Comparison of ENCODE assay signal across 11 mouse cellular contexts in the genomic region with DNA sequence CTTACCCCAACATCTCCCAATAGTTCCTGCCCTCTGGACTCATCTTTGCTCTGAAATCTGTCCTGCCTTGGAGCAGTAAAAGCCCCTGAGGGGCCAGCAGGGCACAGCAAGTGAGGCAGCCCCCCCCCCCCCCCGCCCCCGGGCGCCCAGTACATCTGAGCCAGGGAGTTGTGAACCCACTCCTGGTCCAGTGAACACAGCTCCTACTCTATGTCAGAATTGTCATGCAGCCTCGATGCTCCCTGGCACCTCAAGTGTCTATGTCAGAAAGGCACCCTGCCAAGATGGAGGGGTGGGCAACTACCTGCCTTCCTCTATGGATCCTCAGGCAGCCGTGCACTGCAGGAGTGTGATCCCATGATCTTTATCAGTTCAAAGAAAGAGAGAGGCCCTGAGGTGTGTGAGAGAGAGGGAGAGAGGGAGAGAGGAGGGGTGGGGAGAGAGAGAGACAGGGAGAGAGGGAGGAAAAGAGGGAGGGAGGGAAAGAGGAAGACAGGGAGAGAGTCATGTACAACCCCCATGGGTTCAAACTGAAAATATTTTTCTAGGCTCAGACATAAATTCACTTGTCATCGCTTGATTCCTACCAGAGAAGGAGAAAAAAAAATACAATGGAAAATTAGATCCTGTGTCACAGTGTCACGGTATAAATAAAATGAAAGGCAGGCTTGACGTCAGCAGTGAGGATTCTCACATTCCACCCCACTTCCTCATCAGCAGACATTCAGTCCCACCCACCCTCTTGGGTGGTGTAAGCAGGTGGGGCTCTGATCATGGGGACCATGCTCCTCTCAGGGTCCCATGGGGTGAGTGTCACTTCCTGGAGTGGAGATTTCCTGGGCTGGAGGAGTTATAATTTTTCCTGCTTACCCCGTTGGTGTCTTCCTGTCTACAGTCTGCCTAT. TPM values are rescaled to one million over a fixed set of nuclear protein-coding genes. Genes with fewer than 3 reads are reported as not detected.
DNase-seq lines count a peak whose midpoint lies in the region; ATAC-seq and TF ChIP-seq lines count a peak whose summit lies in the region.
"Had no signal": no experiment of that assay in that cellular context is flagged by ENCODE, and none has a peak within 500 bp of the region (broad histone marks: within the 10 kb centered on the region; RNA-seq: fewer than 3 reads in every experiment).

No protein-coding gene starts in this region.

- ATAC-seq in embryonic facial prominence, embryonic 14.5 days (ENCODE audit: low read depth), result peak; percentile 68; the same call in 1 of the 2 replicates
- peak; percentile 50 for ATAC-seq in heart, embryonic 15.5 days (replicated peaks; ENCODE audit: insufficient number of reproducible peaks, insufficient read depth, low FRiP score, low read depth)
- ATAC-seq in hindbrain, postnatal 0 days, result no peak

- no peaks in the 10 kb centered on the region for H3K9me3 ChIP-seq in embryonic facial prominence, embryonic 14.5 days (ENCODE audit: control insufficient read depth, low read length)
- H3K9me3 ChIP-seq in embryonic facial prominence, embryonic 10.5 days, result no peaks in the 10 kb centered on the region
- no peaks in the 10 kb centered on the region for H3K9me3 ChIP-seq in heart, embryonic 15.5 days (replicated peaks)
- H3K9me3 ChIP-seq in hindbrain, postnatal 0 days (ENCODE audit: low read length), result no peaks in the 10 kb centered on the region
- H3K9me3 ChIP-seq: embryonic facial prominence, embryonic 12.5 days had no signal

- WGBS in embryonic facial prominence, embryonic 14.5 days, result 48% methylated on average over 8 of the region's 9 CpGs
- 79% methylated on average over 9 of the region's 9 CpGs for WGBS in embryonic facial prominence, embryonic 10.5 days
- 55% methylated on average over 9 of the region's 9 CpGs for WGBS in heart, embryonic 15.5 days
- WGBS in hindbrain, postnatal 0 days, result 71% methylated on average over 9 of the region's 9 CpGs

- H3K9ac ChIP-seq in embryonic facial prominence, embryonic 14.5 days (ENCODE audit: low read depth, low read length), result no peak overlapping the region
- no peak overlapping the region for H3K9ac ChIP-seq in heart, embryonic 15.5 days
- no peak overlapping the region for H3K9ac ChIP-seq in hindbrain, postnatal 0 days (replicated peaks; ENCODE audit: low read length)
- H3K9ac ChIP-seq: embryonic facial prominence, embryonic 12.5 days; liver, embryonic 14.5 days had no signal

- DNase-seq in embryonic facial prominence, embryonic 14.5 days (ENCODE audit: low spot score), result peak; percentile 61
- no peak for DNase-seq in embryonic facial prominence, embryonic 10.5 days (ENCODE audit: low spot score)
- DNase-seq in 3T3-L1 (ENCODE audit: low read depth, low spot score), result peak; percentile 89
- DNase-seq in kidney, postnatal 10 days, result peak; percentile 48
- no peak for DNase-seq in right cerebral cortex, adult 18-20 months
- DNase-seq in layer of hippocampus, adult 9-11 months, result no peak
- DNase-seq in hindbrain, postnatal 0 days (ENCODE audit: low spot score), result no peak
- DNase-seq: right cerebral cortex, postnatal 14 days had no signal

- no peak overlapping the region for H3K4me2 ChIP-seq in embryonic facial prominence, embryonic 14.5 days (ENCODE audit: low read depth, low read length)
- H3K4me2 ChIP-seq in heart, embryonic 15.5 days, result no peak overlapping the region
- no peak overlapping the region for H3K4me2 ChIP-seq in hindbrain, postnatal 0 days (ENCODE audit: low read depth, low read length)
- H3K4me2 ChIP-seq: embryonic facial prominence, embryonic 12.5 days had no signal

- no peaks in the 10 kb centered on the region for H3K27me3 ChIP-seq in embryonic facial prominence, embryonic 14.5 days (replicated peaks; ENCODE audit: control insufficient read depth, insufficient read depth, low read length)
- H3K27me3 ChIP-seq in embryonic facial prominence, embryonic 10.5 days (replicated peaks; ENCODE audit: low read depth, poor library complexity, severe bottlenecking), result 0 out of 2 replicates have a peak, but pooled peaks cover 3% of the 10 kb centered on the region
- H3K27me3 ChIP-seq in heart, embryonic 15.5 days, result no peaks in the 10 kb centered on the region
- H3K27me3 ChIP-seq in hindbrain, postnatal 0 days (ENCODE audit: insufficient read depth, low read length), result no peaks in the 10 kb centered on the region
- H3K27me3 ChIP-seq: embryonic facial prominence, embryonic 12.5 days had no signal

- no peak overlapping the region for H3K27ac ChIP-seq in embryonic facial prominence, embryonic 14.5 days (replicated peaks; ENCODE audit: low read depth, low read length)
- H3K27ac ChIP-seq in embryonic facial prominence, embryonic 10.5 days (replicated peaks), result no peak overlapping the region
- no peak overlapping the region for H3K27ac ChIP-seq in heart, embryonic 15.5 days
- H3K27ac ChIP-seq in hindbrain, postnatal 0 days, result no peak overlapping the region
- H3K27ac ChIP-seq: embryonic facial prominence, embryonic 12.5 days; liver, embryonic 14.5 days had no signal

- H3K4me3 ChIP-seq in embryonic facial prominence, embryonic 14.5 days (ENCODE audit: low read depth, low read length), result no peak overlapping the region
- no peak overlapping the region for H3K4me3 ChIP-seq in embryonic facial prominence, embryonic 10.5 days
- no peak overlapping the region for H3K4me3 ChIP-seq in heart, embryonic 15.5 days
- H3K4me3 ChIP-seq in hindbrain, postnatal 0 days (ENCODE audit: low read length), result no peak overlapping the region
- H3K4me3 ChIP-seq: embryonic facial prominence, embryonic 12.5 days had no signal

- TF ChIP-seq CTCF in hindbrain, postnatal 0 days (IDR thresholded peaks at IDR 0.05; ENCODE audit: low read depth), result no peak

- 0 out of 2 replicates have a peak, but pooled peaks cover 3% of the 10 kb centered on the region for H3K4me1 ChIP-seq in embryonic facial prominence, embryonic 14.5 days (ENCODE audit: control insufficient read depth, insufficient read depth, low read length)
- H3K4me1 ChIP-seq in embryonic facial prominence, embryonic 10.5 days, result peaks cover 9% of the 10 kb centered on the region; the same call in 1 of the 2 replicates
- peaks cover 3% of the 10 kb centered on the region; the same call in 1 of the 2 replicates for H3K4me1 ChIP-seq in heart, embryonic 15.5 days (replicated peaks)
- H3K4me1 ChIP-seq in hindbrain, postnatal 0 days (ENCODE audit: insufficient read depth, low read length), result no peaks in the 10 kb centered on the region

- no peaks in the 10 kb centered on the region for H3K36me3 ChIP-seq in embryonic facial prominence, embryonic 14.5 days (ENCODE audit: control insufficient read depth, insufficient read depth, low read length)
- no peaks in the 10 kb centered on the region for H3K36me3 ChIP-seq in embryonic facial prominence, embryonic 10.5 days (replicated peaks)
- no peaks in the 10 kb centered on the region for H3K36me3 ChIP-seq in heart, embryonic 15.5 days
- H3K36me3 ChIP-seq in hindbrain, postnatal 0 days (ENCODE audit: insufficient read depth, low read length), result no peaks in the 10 kb centered on the region
- H3K36me3 ChIP-seq: embryonic facial prominence, embryonic 12.5 days had no signal

RNA-seq across cellular contexts. Expression of gene Pde8b, which starts 11.0 kb away (rescaled TPM):
- polyA plus RNA-seq in embryonic facial prominence, embryonic 14.5 days (2014; fragmentation: Nextera tagmentation; extraction: Ambion mirVana), result 4.4 and 4.7 TPM in 2 replicates
- 1.1 and 1.9 TPM in 2 replicates for polyA plus RNA-seq in embryonic facial prominence, embryonic 10.5 days (2016; fragmentation: Nextera tagmentation; extraction: Ambion mirVana)
- polyA plus RNA-seq in heart, embryonic 15.5 days (2015; fragmentation: Nextera tagmentation; extraction: Ambion mirVana), result 0.68 and 1.4 TPM in 2 replicates
- 26.4 and 30.6 TPM in 2 replicates for total RNA-seq in hindbrain, postnatal 0 days (2014; rRNA removed)
- 7.6 and 8.1 TPM in 2 replicates for polyA plus RNA-seq in hindbrain, postnatal 0 days (2015; fragmentation: Nextera tagmentation; extraction: Ambion mirVana)

Comparison
In these comparisons a context has a peak if more than half of its experiments do, and no peak if none do; other contexts are left out.
1. DNase-seq: peak in embryonic facial prominence, embryonic 14.5 days (single experiment), 3T3-L1 (single experiment) and kidney, postnatal 10 days (single experiment); none in embryonic facial prominence, embryonic 10.5 days (single experiment), right cerebral cortex, adult 18-20 months (single experiment), layer of hippocampus, adult 9-11 months (single experiment) and hindbrain, postnatal 0 days (single experiment).